Mouse (Mus musculus) kidney, embryonic 14.5 days (tissue): Measurements from ENCODE around the gene Ankrd50. TPM values are rescaled to one million over a fixed set of nuclear protein-coding genes. Genes with fewer than 3 reads are reported as not detected.

ENCODE experiments used
- ATAC-seq: fragments of 200-750 bp; cut with Nextera tagmentation; 2 replicates; pipeline ENCODE4 v1.8.0; 2017; ENCODE audit warnings: moderate number of reproducible peaks, mild to moderate bottlenecking, moderate TSS enrichment, moderate library complexity; ENCODE audit not compliant: low FRiP score, low TSS enrichment
- H3K27ac ChIP-seq: fragments of 300-500 bp; sonication (generic); 2 replicates; pipeline ENCODE4 v1.5.1; 2014; ENCODE audit warnings: low read depth, mild to moderate bottlenecking, low read length, moderate library complexity, mixed read lengths
- H3K27me3 ChIP-seq: fragments of 300-500 bp; sonication (generic); 2 replicates; pipeline ENCODE4 v1.6.1; 2014; ENCODE audit warnings: mild to moderate bottlenecking, low read length; ENCODE audit not compliant: control insufficient read depth, insufficient read depth
- H3K36me3 ChIP-seq: fragments of 300-500 bp; sonication (generic); 2 replicates; pipeline ENCODE4 v1.6.1; 2014; ENCODE audit warnings: low read length, mixed read lengths; ENCODE audit not compliant: control insufficient read depth, insufficient read depth
- H3K4me1 ChIP-seq: fragments of 300-500 bp; sonication (generic); 2 replicates; pipeline ENCODE4 v1.6.1; 2014; ENCODE audit warnings: low read length, mixed read lengths; ENCODE audit not compliant: control insufficient read depth, insufficient read depth
- H3K4me2 ChIP-seq: fragments of 300-500 bp; sonication (generic); replicated peaks from 2 replicates; pipeline ENCODE4 v1.6.1; 2014; ENCODE audit warnings: low read depth, mild to moderate bottlenecking, low read length
- H3K4me3 ChIP-seq: fragments of 300-500 bp; sonication (generic); 2 replicates; pipeline ENCODE4 v1.5.1; 2014; ENCODE audit warnings: mild to moderate bottlenecking, low read length
- H3K9ac ChIP-seq: fragments of 300-500 bp; sonication (generic); 2 replicates; pipeline ENCODE4 v1.6.1; 2014; ENCODE audit warnings: low read depth, mild to moderate bottlenecking, low read length, moderate library complexity
- H3K9me3 ChIP-seq: fragments of 300-500 bp; sonication (generic); 2 replicates; pipeline ENCODE4 v1.6.1; 2016; ENCODE audit warnings: low read length; ENCODE audit not compliant: control insufficient read depth
- WGBS: fragments of 180-500 bp; shearing (Covaris S2); extraction: QIAGEN DNeasy Blood & Tissue Kit; methylation state at CpG from one replicate; pipeline ENCODE4 v1.1.7; 2014; 5-methylcytosine and 5-hydroxymethylcytosine counted together
- polyA plus RNA-seq: library from polyadenylated mRNA; unstranded; fragments of >200 nt; fragmentation: Nextera tagmentation; extraction: Ambion mirVana; gene quantifications from 2 replicates; pipeline ENCODE4 v1.2.1, GENCODE M21; 2014

The Ankrd50 gene
- polyA plus RNA-seq, 1 experiment from 2014 or later = 20.6 TPM

GRCm38 (mm10) chr3:38475587-38475986 is 9.1 kb downstream of the Ankrd50 start:
- Histone ChIP-seq H3K27ac (no peak overlapping the region), H3K36me3 (peaks cover 18% of the 10 kb centered on the region; the same call in 1 of the 2 replicates), H3K4me2 (no peak overlapping the region), H3K4me3 (no peak overlapping the region), H3K4me1 (peaks cover 15% of the 10 kb centered on the region), H3K27me3 (no peaks in the 10 kb centered on the region), H3K9me3 (no peaks in the 10 kb centered on the region), H3K9ac (no peak overlapping the region)
- WGBS = 37% methylated on average over 6 of the region's 6 CpGs
- 0 out of 2 replicates have a peak, but pooled peaks have one; percentile 32 for ATAC-seq

GRCm38 (mm10) chr3:38473138-38473537 is 11.5 kb downstream of the Ankrd50 start:
- WGBS = 86% methylated on average over 4 of the region's 4 CpGs
- no peak for ATAC-seq
- H3K27ac ChIP-seq = no peak overlapping the region
- H3K9me3 ChIP-seq = no peaks in the 10 kb centered on the region
- H3K4me1 ChIP-seq = peaks cover 10% of the 10 kb centered on the region; the same call in 1 of the 2 replicates
- no peak overlapping the region for H3K9ac ChIP-seq
- H3K27me3 ChIP-seq = no peaks in the 10 kb centered on the region
- H3K4me3 ChIP-seq = no peak overlapping the region
- peaks cover 10% of the 10 kb centered on the region; the same call in 1 of the 2 replicates for H3K36me3 ChIP-seq
- no peak overlapping the region for H3K4me2 ChIP-seq

GRCm38 (mm10) chr3:38471516-38471915 is 13.1 kb downstream of the Ankrd50 start:
- Histone ChIP-seq H3K36me3 (peaks cover 6% of the 10 kb centered on the region; the same call in 1 of the 2 replicates), H3K4me2 (no peak overlapping the region), H3K4me1 (peaks cover 9% of the 10 kb centered on the region; the same call in 1 of the 2 replicates), H3K9ac (no peak overlapping the region), H3K27me3 (no peaks in the 10 kb centered on the region), H3K4me3 (no peak overlapping the region), H3K27ac (no peak overlapping the region), H3K9me3 (no peaks in the 10 kb centered on the region)
- ATAC-seq = no peak

GRCm38 (mm10) chr3:38468131-38468530 is 16.5 kb downstream of the Ankrd50 start:
- no peak for ATAC-seq
- 92% methylated on average over 8 of the region's 8 CpGs for WGBS

GRCm38 (mm10) chr3:38466880-38467405 is 17.7 kb downstream of the Ankrd50 start:
- Histone ChIP-seq H3K4me3 (no peak overlapping the region), H3K9me3 (no peaks in the 10 kb centered on the region), H3K4me1 (no peaks in the 10 kb centered on the region), H3K27me3 (no peaks in the 10 kb centered on the region), H3K9ac (no peak overlapping the region), H3K36me3 (peaks cover 16% of the 10 kb centered on the region), H3K27ac (no peak overlapping the region), H3K4me2 (no peak overlapping the region)
- 91% methylated on average over 8 of the region's 8 CpGs for WGBS
- ATAC-seq = no peak

More at GRCm38 (mm10) chr3:38468131-38468530, 16.5 kb downstream of the Ankrd50 start:
- no peak overlapping the region for H3K4me3 ChIP-seq
- H3K4me2 ChIP-seq = no peak overlapping the region
- no peak overlapping the region for H3K27ac ChIP-seq
- no peak overlapping the region for H3K9ac ChIP-seq
- no peaks in the 10 kb centered on the region for H3K4me1 ChIP-seq
- H3K27me3 ChIP-seq = no peaks in the 10 kb centered on the region
- no peaks in the 10 kb centered on the region for H3K9me3 ChIP-seq
- H3K36me3 ChIP-seq = peaks cover 4% of the 10 kb centered on the region

- Histone ChIP-seq H3K4me1 (no peaks in the 10 kb centered on the region), H3K36me3 (peaks cover 24% of the 10 kb centered on the region), H3K27me3 (no peaks in the 10 kb centered on the region), H3K9me3 (no peaks in the 10 kb centered on the region), H3K9ac (no peak overlapping the region), H3K4me2 (no peak overlapping the region), H3K4me3 (no peak overlapping the region), H3K27ac (no peak overlapping the region)
- WGBS = 94% methylated on average over 5 of the region's 5 CpGs
- ATAC-seq = no peak
Observed at GRCm38 (mm10) chr3:38466139-38466538, 18.5 kb downstream of the Ankrd50 start.

- no peak overlapping the region for H3K27ac ChIP-seq
- no peaks in the 10 kb centered on the region for H3K4me1 ChIP-seq
- 92% methylated on average over 2 of the region's 2 CpGs for WGBS
- H3K9ac ChIP-seq = no peak overlapping the region
- H3K27me3 ChIP-seq = no peaks in the 10 kb centered on the region
- H3K4me2 ChIP-seq = no peak overlapping the region
- no peak overlapping the region for H3K4me3 ChIP-seq
- H3K9me3 ChIP-seq = no peaks in the 10 kb centered on the region
- H3K36me3 ChIP-seq = peaks cover 38% of the 10 kb centered on the region
- no peak for ATAC-seq
Observed at GRCm38 (mm10) chr3:38463149-38463548, 21.5 kb downstream of the Ankrd50 start.

- H3K27ac ChIP-seq = no peak overlapping the region
- H3K9me3 ChIP-seq = no peaks in the 10 kb centered on the region
- H3K4me3 ChIP-seq = no peak overlapping the region
- H3K4me2 ChIP-seq = no peak overlapping the region
- peaks cover 48% of the 10 kb centered on the region for H3K36me3 ChIP-seq
- no peaks in the 10 kb centered on the region for H3K4me1 ChIP-seq
- 83% methylated on average over 2 of the region's 2 CpGs for WGBS
- no peak overlapping the region for H3K9ac ChIP-seq
- no peak for ATAC-seq
- no peaks in the 10 kb centered on the region for H3K27me3 ChIP-seq
Observed at GRCm38 (mm10) chr3:38461742-38462141, 22.9 kb downstream of the Ankrd50 start.

- Histone ChIP-seq H3K36me3 (peaks cover 63% of the 10 kb centered on the region), H3K4me2 (no peak overlapping the region), H3K27me3 (no peaks in the 10 kb centered on the region), H3K4me1 (no peaks in the 10 kb centered on the region), H3K9ac (no peak overlapping the region), H3K9me3 (no peaks in the 10 kb centered on the region), H3K4me3 (no peak overlapping the region), H3K27ac (no peak overlapping the region)
- 89% methylated on average over 4 of the region's 4 CpGs for WGBS
- ATAC-seq = no peak
Observed at GRCm38 (mm10) chr3:38460250-38460624, 24.4 kb downstream of the Ankrd50 start.
